Mouse (Mus musculus) hindbrain, embryonic 10.5 days (tissue): ENCODE data around the gene Plk5. TPM values are rescaled to one million over a fixed set of nuclear protein-coding genes. Genes with fewer than 3 reads are reported as not detected.

Source experiments
- DNase-seq: peaks from one replicate; pipeline ENCODE4 v3.0.0-alpha.2; 2017; ENCODE audit warnings: low spot score
- H3K27ac ChIP-seq: fragments of 300-500 bp; sonication (generic); 2 replicates; pipeline ENCODE4 v1.5.1; 2016; ENCODE audit warnings: mild to moderate bottlenecking, moderate library complexity
- H3K27me3 ChIP-seq: fragments of 300-500 bp; sonication (generic); 2 replicates; pipeline ENCODE4 v1.6.1; 2016; ENCODE audit warnings: mild to moderate bottlenecking; ENCODE audit not compliant: poor library complexity, insufficient read depth, severe bottlenecking
- H3K36me3 ChIP-seq: fragments of 300-500 bp; sonication (generic); 2 replicates; pipeline ENCODE4 v1.6.1; 2016; ENCODE audit warnings: mild to moderate bottlenecking, moderate library complexity
- H3K4me1 ChIP-seq: fragments of 300-500 bp; sonication (generic); replicated peaks from 2 replicates; pipeline ENCODE4 v1.6.1; 2016; ENCODE audit warnings: mild to moderate bottlenecking
- H3K4me3 ChIP-seq: fragments of 300-500 bp; sonication (generic); 2 replicates; pipeline ENCODE4 v1.5.1; 2016; ENCODE audit warnings: mild to moderate bottlenecking, moderate library complexity
- H3K9me3 ChIP-seq: fragments of 300-500 bp; sonication (generic); 2 replicates; pipeline ENCODE4 v1.6.1; 2016; ENCODE audit warnings: mild to moderate bottlenecking, moderate library complexity
- WGBS: fragments of 180-500 bp; shearing (Covaris S2); methylation state at CpG from one replicate; pipeline ENCODE4 v1.1.7; 2016; 5-methylcytosine and 5-hydroxymethylcytosine counted together
- polyA plus RNA-seq: library from polyadenylated mRNA; unstranded; fragments of >200 nt; fragmentation: Nextera tagmentation; extraction: Ambion mirVana; gene quantifications from 2 replicates; pipeline ENCODE4 v1.2.1, GENCODE M21; 2016

The Plk5 gene
- polyA plus RNA-seq, 1 experiment from 2014 or later, result 0.22 TPM

DNA sequence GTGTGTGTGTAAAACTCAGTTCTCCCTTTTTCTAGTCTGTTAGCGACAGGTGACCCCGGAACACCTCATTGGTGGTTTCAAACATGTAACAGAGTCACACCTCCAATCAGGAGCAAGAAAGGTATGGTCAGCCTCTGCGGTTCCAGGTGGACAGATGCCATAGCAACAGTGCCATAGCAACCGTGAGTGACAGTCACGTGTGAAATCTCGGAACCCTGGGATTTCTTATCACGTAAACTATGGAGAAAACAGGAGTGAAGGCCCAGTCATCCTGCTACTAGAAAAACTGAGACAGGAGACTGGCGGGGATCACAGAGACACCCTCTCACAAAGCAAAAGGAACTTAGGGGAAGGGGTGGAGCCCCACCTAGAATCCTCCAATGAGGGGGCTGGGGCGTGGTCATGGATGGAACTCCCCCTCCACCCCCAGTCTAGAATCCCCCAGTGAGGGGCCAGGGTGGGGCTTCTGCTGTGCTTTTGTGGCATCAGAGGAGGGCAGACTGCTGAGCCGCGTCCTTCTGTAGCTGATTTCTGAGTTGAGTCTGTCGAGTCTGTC, 15.2 kb downstream of the Plk5 start:
- Histone ChIP-seq H3K4me1 (peaks cover 18% of the 10 kb centered on the region), H3K4me3 (peak overlapping the region; percentile 37), H3K27ac (peak overlapping the region; percentile 13), H3K36me3 (no peaks in the 10 kb centered on the region), H3K9me3 (peaks cover 5% of the 10 kb centered on the region; the same call in 1 of the 2 replicates), H3K27me3 (peaks cover 26% of the 10 kb centered on the region)
- DNase-seq, result peak; percentile 68
- 6% methylated on average over 12 of the region's 12 CpGs for WGBS

DNA sequence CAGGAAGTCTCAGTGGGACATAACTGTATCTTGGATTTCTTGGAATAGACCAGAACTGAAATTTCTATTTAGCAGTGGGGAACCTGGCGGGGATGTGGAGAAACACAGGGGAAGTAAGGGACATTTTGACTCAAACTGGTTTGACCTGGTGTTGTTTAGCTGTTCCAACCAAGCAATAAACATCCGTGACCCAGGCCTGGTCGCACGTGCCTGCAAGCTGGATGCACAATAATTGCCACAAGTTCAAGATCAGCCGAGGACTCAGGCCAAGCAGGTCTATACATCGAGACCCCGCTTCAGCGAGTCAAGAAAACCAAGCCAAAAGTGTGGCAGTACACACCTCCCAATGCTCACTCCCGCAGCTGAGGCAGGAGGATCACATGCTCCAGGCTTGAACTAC, 15.7 kb downstream of the Plk5 start:
- no peak for DNase-seq
- WGBS, result 53% methylated on average over 9 of the region's 9 CpGs
- H3K36me3 ChIP-seq, result no peaks in the 10 kb centered on the region
- peak overlapping the region; percentile 13 for H3K27ac ChIP-seq
- peaks cover 18% of the 10 kb centered on the region for H3K4me1 ChIP-seq
- peaks cover 22% of the 10 kb centered on the region for H3K27me3 ChIP-seq
- peak overlapping the region; percentile 37 for H3K4me3 ChIP-seq
- peaks cover 5% of the 10 kb centered on the region; the same call in 1 of the 2 replicates for H3K9me3 ChIP-seq

DNA sequence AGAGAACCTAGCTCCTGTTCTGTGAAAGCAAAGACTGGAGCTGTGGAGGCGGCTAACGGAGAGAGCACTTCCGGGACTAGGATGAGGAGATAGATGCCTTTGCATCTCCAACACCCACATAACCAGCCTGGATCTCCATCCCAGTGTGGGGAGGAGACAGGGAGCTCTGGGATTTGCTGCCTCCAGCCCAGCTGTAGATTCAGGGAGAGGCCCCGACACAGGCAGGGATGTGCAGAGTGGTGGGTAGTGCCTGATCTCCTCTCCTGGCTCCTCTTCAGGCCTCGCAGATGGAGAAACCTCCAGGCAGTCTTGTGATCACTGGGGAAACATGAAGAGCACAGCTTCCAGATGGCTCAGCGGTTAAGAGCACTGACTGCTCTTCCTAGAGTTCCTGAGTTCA, 16.4 kb downstream of the Plk5 start:
- H3K27me3 ChIP-seq, result peaks cover 15% of the 10 kb centered on the region
- H3K4me3 ChIP-seq, result no peak overlapping the region
- WGBS, result 80% methylated on average over 6 of the region's 6 CpGs
- H3K9me3 ChIP-seq, result peaks cover 5% of the 10 kb centered on the region; the same call in 1 of the 2 replicates
- peaks cover 18% of the 10 kb centered on the region for H3K4me1 ChIP-seq
- no peaks in the 10 kb centered on the region for H3K36me3 ChIP-seq
- no peak overlapping the region for H3K27ac ChIP-seq
- no peak for DNase-seq

DNA sequence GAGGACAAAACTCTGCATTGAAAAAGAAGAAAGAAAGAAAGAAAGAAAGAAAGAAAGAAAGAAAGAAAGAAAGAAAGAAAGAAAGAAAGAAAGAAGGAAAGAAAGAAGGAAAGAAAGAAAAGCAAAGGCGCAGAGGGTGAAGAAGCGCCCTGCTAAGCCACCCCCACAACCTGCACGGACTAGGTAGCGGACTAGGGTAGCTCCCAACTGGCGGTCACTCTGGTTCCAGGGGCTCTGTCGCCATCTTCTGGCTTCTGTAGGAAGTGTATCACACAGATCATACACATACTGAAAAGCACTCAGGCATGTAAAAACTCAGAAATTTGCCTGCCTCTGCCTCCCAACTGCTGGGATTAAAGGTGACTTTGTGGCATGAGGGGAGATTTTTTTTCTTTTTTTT, 17.8 kb downstream of the Plk5 start:
- 22% methylated on average over 6 of the region's 6 CpGs for WGBS
- peaks cover 21% of the 10 kb centered on the region for H3K4me1 ChIP-seq
- H3K36me3 ChIP-seq, result peaks cover under 1% of the 10 kb centered on the region; the same call in 1 of the 2 replicates
- H3K4me3 ChIP-seq, result no peak overlapping the region
- H3K27me3 ChIP-seq, result peaks cover 8% of the 10 kb centered on the region; the same call in 1 of the 2 replicates
- DNase-seq, result peak; percentile 65
- H3K27ac ChIP-seq, result no peak overlapping the region
- no peaks in the 10 kb centered on the region for H3K9me3 ChIP-seq

DNA sequence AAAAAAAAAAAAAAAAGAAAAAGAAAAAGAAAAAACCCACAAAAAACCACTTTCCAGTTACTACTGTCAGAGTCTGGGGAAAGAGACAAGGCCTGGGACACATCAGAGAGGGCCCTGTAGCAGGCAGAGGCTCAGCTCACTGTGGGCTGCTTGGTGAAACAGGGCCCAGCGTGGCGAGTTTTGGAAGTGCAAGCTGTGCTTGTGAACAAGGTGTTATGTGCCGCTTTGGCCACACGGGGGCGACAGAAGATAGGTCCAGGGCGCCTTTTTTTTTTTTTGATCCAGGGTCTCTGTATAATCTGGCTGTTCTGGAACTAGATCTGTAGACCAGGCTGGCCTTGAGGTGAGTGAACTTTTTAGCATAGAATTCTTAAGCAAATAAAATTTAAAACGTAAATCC, 19.9 kb downstream of the Plk5 start:
- Histone ChIP-seq H3K27me3 (peaks cover 8% of the 10 kb centered on the region; the same call in 1 of the 2 replicates), H3K27ac (no peak overlapping the region), H3K9me3 (no peaks in the 10 kb centered on the region), H3K4me3 (no peak overlapping the region), H3K4me1 (peaks cover 23% of the 10 kb centered on the region), H3K36me3 (peaks cover 22% of the 10 kb centered on the region)
- 1% methylated on average over 7 of the region's 7 CpGs for WGBS
- peak; percentile 95 for DNase-seq

DNA sequence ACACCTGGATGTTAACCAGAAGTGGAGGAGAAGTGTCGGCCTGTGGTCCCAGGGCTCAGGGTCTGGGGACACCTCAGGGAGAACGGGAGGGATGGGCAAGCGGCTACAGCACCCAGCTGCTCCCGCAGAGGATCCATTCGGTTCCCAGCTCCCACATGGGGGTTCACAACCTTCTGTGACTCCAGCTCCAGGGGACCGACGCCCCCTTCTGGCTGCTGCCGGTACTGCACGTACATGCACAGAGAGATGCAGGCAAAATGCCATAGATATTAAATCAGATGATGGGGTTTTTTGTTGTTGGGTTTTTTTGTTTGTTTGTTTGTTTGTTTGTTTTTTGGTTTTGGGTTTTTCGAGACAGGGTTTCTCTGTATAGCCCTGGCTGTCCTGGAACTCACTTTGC, 21.5 kb downstream of the Plk5 start:
- peaks cover 37% of the 10 kb centered on the region for H3K36me3 ChIP-seq
- peaks cover 12% of the 10 kb centered on the region for H3K4me1 ChIP-seq
- H3K4me3 ChIP-seq, result no peak overlapping the region
- WGBS, result 49% methylated on average over 10 of the region's 10 CpGs
- H3K9me3 ChIP-seq, result no peaks in the 10 kb centered on the region
- DNase-seq, result no peak
- peaks cover 4% of the 10 kb centered on the region; the same call in 1 of the 2 replicates for H3K27me3 ChIP-seq
- H3K27ac ChIP-seq, result no peak overlapping the region

DNA sequence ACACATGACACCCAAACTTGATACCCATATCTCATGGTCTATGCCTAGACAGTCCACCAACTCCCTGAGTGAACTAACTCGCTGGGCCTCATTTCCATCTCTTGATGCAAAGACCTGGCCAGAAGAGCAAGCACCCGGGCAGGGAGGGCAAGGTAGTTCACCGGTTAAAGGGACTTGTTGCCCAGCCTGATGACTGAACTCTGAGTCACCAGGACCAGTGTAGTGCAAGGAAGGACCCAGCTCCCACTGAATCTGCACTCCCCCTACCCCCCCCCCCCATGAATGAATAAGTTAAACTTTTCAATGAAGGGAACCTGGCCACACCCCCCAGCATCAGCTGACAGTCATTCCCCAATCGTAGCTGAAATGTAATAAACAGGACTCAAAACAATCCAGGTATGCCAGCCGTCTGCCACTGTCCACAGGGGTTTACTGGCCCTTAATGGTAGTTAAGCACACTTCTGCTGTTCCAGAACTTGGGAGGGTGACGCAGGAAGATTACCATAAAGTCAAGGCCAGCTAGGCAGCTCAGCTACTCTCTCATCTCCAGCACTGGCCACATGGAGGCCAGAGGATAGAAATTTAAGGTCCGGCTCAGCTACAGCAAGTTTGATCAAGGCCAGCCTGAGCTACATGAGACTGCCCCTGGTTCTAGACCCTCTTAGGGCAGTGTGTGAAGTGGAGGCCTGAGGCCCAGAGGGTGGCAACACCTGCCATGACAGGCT, 26.5 kb downstream of the Plk5 start:
- 94% methylated on average over 7 of the region's 7 CpGs for WGBS
- H3K36me3 ChIP-seq, result peaks cover 66% of the 10 kb centered on the region
- H3K4me3 ChIP-seq, result peak overlapping the region; percentile 97; the same call in 1 of the 2 replicates
- H3K27me3 ChIP-seq, result no peaks in the 10 kb centered on the region
- no peak for DNase-seq
- H3K9me3 ChIP-seq, result no peaks in the 10 kb centered on the region
- H3K4me1 ChIP-seq, result peaks cover 44% of the 10 kb centered on the region
- peak overlapping the region; percentile 18; the same call in 1 of the 2 replicates for H3K27ac ChIP-seq

DNA sequence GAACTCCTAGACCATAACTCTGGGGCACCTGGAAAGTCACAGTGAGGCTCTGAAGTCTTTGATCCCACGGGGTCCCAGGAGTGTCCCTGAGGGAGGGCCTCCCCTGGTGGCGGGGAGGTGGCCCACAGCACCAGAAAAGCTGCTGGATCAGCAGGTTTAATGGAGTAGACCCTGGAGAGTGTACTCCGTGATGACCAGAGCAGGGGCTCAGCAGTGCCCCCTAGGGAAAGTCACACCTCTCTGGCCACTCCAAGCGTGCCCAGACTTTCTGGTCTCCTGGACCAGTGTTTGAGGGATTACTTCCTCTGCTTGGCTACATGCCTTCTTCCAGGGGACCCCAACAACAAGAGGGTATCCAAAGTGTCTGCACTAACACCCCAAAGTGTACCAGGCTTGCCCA, 27.2 kb downstream of the Plk5 start:
- peak overlapping the region; percentile 18; the same call in 1 of the 2 replicates for H3K27ac ChIP-seq
- WGBS, result 69% methylated on average over 4 of the region's 4 CpGs
- H3K27me3 ChIP-seq, result no peaks in the 10 kb centered on the region
- H3K36me3 ChIP-seq, result peaks cover 66% of the 10 kb centered on the region
- H3K4me1 ChIP-seq, result peaks cover 50% of the 10 kb centered on the region
- no peak for DNase-seq
- H3K9me3 ChIP-seq, result no peaks in the 10 kb centered on the region
- H3K4me3 ChIP-seq, result peak overlapping the region; percentile 97

DNA sequence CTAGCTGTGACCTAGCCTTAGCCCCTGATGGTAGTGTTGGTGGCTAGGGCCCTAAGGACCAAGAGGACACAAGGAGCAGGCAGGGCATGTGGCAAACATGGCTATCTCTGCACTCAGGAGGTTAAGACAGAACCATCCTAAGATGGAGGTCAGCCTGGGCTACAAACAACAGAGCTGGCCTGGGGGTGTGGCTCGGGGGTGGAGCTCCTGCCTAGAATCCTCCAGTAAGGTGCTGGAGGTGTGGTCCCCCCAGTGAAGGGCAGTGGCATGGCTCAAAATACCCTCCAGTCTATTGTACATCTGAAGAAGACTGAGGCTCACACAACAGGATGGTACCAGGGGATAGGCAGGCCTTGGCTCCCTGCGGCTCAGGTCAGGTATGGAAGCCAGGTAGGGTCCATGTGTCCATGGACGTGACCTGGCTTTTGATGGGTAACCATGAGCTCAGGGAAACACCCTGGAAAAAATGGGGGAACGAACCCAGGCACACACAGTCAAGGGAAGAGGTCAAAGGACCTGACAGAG, 27.9 kb downstream of the Plk5 start:
- Histone ChIP-seq H3K27ac (peak overlapping the region; percentile 98; the same call in 1 of the 2 replicates), H3K27me3 (no peaks in the 10 kb centered on the region), H3K36me3 (peaks cover 64% of the 10 kb centered on the region), H3K4me3 (peak overlapping the region; percentile 97), H3K4me1 (peaks cover 52% of the 10 kb centered on the region), H3K9me3 (no peaks in the 10 kb centered on the region)
- 90% methylated on average over 4 of the region's 4 CpGs for WGBS
- DNase-seq, result no peak

DNA sequence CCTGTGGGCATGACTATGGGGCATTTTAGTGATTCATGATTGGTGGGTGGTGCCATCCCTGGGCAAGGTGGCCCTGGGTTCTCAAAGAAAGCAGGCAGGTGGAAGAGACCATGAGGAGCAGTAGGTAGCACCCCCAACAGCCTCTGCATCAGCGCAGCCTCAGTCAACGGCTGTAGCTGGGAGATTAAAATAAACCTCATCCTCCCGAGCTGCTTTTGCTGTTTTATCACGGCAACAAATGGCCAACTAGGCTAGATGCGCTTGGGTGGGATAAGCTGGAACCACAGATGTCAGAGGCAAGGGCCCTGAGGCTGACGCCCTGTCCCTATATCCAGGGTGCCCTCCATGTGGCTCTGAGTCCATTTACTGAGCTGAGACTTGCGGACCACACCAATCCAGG, 28.4 kb downstream of the Plk5 start:
- DNase-seq, result no peak
- Histone ChIP-seq H3K36me3 (peaks cover 60% of the 10 kb centered on the region), H3K4me1 (peaks cover 52% of the 10 kb centered on the region), H3K27ac (peak overlapping the region; percentile 98), H3K27me3 (no peaks in the 10 kb centered on the region), H3K4me3 (peak overlapping the region; percentile 97), H3K9me3 (no peaks in the 10 kb centered on the region)
- 81% methylated on average over 7 of the region's 7 CpGs for WGBS

DNA sequence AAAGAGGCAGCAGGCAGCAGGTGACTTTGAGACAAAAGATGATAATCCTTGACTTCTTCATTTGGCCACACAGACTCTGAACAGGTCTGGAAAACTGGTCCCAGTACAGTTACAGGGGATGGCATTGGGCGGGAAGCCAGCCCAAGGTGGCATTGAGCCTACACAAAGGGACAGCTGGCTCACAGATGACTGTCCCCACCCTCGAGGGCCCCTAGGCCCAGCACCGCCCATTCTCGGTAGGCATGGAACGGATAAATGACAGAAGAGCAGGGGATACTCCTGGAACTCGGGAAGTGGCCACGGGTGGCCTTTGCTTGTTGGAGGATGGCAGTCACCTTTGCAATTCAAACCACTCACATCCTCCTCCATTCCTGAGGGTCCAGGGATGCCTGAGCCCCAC, 29.1 kb downstream of the Plk5 start:
- peak overlapping the region; percentile 97 for H3K4me3 ChIP-seq
- peaks cover 60% of the 10 kb centered on the region for H3K36me3 ChIP-seq
- no peaks in the 10 kb centered on the region for H3K27me3 ChIP-seq
- H3K27ac ChIP-seq, result peak overlapping the region; percentile 98
- no peak for DNase-seq
- no peaks in the 10 kb centered on the region for H3K9me3 ChIP-seq
- 20% methylated on average over 7 of the region's 7 CpGs for WGBS
- peaks cover 52% of the 10 kb centered on the region for H3K4me1 ChIP-seq

DNA sequence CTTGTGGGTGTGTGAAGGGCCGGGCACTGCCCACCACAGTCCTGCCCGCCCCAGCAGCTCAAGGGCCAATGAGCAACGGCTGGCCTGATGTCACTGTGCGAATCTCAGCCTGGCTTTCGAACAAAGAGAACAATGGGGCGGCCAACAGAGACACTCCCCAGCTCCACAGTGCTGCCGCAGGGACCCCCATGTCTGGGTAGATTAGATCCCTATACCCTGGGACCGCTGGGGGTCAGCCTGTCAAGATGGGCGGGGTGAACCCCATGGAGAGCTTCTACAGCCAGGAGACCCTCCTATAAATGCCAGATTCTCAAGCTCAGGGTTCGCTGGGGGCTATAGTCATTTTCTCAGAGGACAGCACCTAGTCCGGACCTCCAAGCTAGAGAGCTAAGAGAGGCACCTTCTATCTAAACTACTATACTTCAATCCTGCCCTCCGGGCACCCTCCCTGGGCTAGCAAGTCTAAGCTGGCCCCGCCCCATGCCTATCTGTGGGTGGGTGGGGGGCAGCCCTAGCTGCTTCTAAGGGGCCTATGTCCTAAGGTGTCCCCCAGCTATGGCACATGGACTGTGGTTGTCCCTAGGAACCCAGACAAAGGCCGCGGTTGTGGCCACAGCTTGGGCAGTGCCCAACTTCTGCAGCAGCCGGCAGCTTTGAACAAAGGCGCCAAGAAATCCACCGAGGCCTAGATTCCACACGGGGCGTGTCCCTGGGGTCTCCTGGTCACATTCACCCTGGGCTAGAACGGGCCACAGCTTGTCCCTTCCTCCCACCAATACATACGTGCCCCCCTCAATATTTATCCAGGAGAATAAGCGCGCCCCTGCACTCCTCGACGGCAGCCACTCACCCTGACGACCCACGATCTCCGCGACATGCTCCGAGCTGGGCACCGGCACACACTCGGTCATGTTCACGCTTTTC, 29.8 kb downstream of the Plk5 start:
- Histone ChIP-seq H3K36me3 (peaks cover 60% of the 10 kb centered on the region), H3K4me3 (peak overlapping the region; percentile 97), H3K9me3 (no peaks in the 10 kb centered on the region), H3K27ac (peak overlapping the region; percentile 98), H3K4me1 (peaks cover 49% of the 10 kb centered on the region), H3K27me3 (no peaks in the 10 kb centered on the region)
- WGBS, result under 1% methylated on average over 34 of the region's 34 CpGs
- DNase-seq, result peak; percentile 84
